Mouse (Mus musculus) cortical plate, adult 2 months (tissue): ENCODE measurements around the gene Ino80.

Experiments used
- CTCF ChIP-seq: fragments of 200-500 bp; IDR thresholded peaks from 2 replicates; pipeline ENCODE4 v1.5.1; 2011; ENCODE audit warnings: mild to moderate bottlenecking, control low read depth, low read length; ENCODE audit not compliant: insufficient read depth; ENCODE audit errors: extremely low read depth
- POLR2A ChIP-seq: fragments of 200-500 bp; IDR thresholded peaks from 2 replicates; pipeline ENCODE4 v1.6.1; 2011; ENCODE audit warnings: mild to moderate bottlenecking, low read length, control low read depth; ENCODE audit not compliant: insufficient read depth; ENCODE audit errors: extremely low read depth

DNA sequence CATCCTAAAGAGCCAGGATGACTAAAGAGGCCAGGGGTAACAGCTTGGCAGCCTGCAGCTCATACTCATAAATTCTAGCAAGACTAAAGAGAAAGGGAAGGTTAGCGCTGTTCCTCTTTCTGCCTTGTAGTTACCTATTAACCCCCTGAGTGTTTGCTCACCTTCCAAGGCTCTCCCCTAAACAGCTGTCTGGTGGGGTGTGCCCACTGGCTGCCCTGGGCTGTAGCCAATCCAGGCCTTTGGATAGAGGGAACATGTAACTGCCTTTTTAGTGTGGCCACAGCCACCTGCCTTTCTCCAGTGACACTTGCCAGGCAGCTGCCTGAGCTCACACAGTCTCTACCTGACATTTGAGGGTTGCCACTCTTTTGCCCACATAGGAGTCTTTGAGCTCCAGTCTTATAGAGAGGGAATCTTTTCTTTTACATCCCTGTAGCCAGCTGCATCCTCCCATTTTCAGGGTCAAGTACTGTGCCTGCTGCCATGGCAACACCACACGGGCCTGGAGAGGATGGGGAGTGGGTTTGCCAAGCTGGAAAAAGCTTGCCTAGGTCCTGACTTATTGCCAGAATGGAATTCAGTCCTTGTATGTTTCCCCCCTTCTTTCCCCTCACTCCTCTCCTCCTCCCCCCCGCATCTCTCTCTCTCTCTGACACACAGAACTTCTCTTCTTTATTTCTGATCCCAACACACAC is 148.2 kb downstream of the Ino80 start:
- TF ChIP-seq CTCF, result no peak
- TF ChIP-seq POLR2A, result no peak
